31 mouse cellular contexts compared by ENCODE assay signal in genomic region chr4:104824381-104825077, GRCm38 (mm10). TPM values are rescaled to one million over a fixed set of nuclear protein-coding genes. Genes with fewer than 3 reads are reported as not detected.
A peak's percentile ranks its signal among the peaks of the same experiment; 100 is the strongest.
DNase-seq lines count a peak whose midpoint lies in the region; ATAC-seq and TF ChIP-seq lines count a peak whose summit lies in the region.
"Had no signal": no experiment of that assay in that cellular context is flagged by ENCODE, and none has a peak within 500 bp of the region (broad histone marks: within the 10 kb centered on the region; RNA-seq: fewer than 3 reads in every experiment).

No protein-coding gene starts in this region.

- no peak for TF ChIP-seq POLR2A in liver, adult 2 months (IDR thresholded peaks at IDR 0.05; ENCODE audit: extremely low read depth, insufficient read depth, low read length)

- H3K4me2 ChIP-seq in forebrain, embryonic 11.5 days (ENCODE audit: low read depth, low read length, severe bottlenecking): no peak overlapping the region
- no peak overlapping the region for H3K4me2 ChIP-seq in forebrain, embryonic 16.5 days (ENCODE audit: low read length)
- H3K4me2 ChIP-seq: limb, embryonic 15.5 days; lung, embryonic 15.5 days; midbrain, embryonic 15.5 days; neural tube, embryonic 12.5 days had no signal

- no peaks in the 10 kb centered on the region for H3K9me3 ChIP-seq in forebrain, embryonic 11.5 days (ENCODE audit: control insufficient read depth, low read length)
- no peaks in the 10 kb centered on the region for H3K9me3 ChIP-seq in forebrain, embryonic 16.5 days (ENCODE audit: control insufficient read depth, low read length)
- H3K9me3 ChIP-seq: embryonic facial prominence, embryonic 10.5 days; limb, embryonic 15.5 days; lung, embryonic 15.5 days; midbrain, embryonic 15.5 days; neural tube, embryonic 12.5 days had no signal

- peak; percentile 23 for DNase-seq in forebrain, embryonic 11.5 days (ENCODE audit: low spot score)
- peak; percentile 99 for DNase-seq in liver, adult 2 months (ENCODE audit: extremely low read depth, low read depth, low spot score)
- DNase-seq in liver: no peak
- DNase-seq in kidney, postnatal 10 days: peak; percentile 34
- DNase-seq in frontal cortex, postnatal 10 days (ENCODE audit: low spot score in 2 of 2): no peak
- DNase-seq in frontal cortex, postnatal 25 days (ENCODE audit: low spot score in 2 of 2): no peak
- DNase-seq: cerebellum, adult 11-12 months; cerebellum, postnatal 10 days; forebrain, postnatal 0 days; gastrocnemius, postnatal 36 days; lung, postnatal 36 days; retina, postnatal 1 day; right cerebral cortex, postnatal 25 days; thymus, postnatal 14 days had no signal

- no peaks in the 10 kb centered on the region for H3K4me1 ChIP-seq in forebrain, embryonic 11.5 days (replicated peaks; ENCODE audit: control insufficient read depth, insufficient read depth, low read length)
- no peaks in the 10 kb centered on the region for H3K4me1 ChIP-seq in forebrain, embryonic 16.5 days (replicated peaks; ENCODE audit: control insufficient read depth, insufficient read depth, low read length)
- H3K4me1 ChIP-seq in liver, adult 2 months (ENCODE audit: control insufficient read depth, insufficient read depth, low read length): peaks cover 33% of the 10 kb centered on the region
- H3K4me1 ChIP-seq: limb, embryonic 15.5 days; lung, embryonic 15.5 days; megakaryocyte, embryonic 14.5 days; midbrain, embryonic 15.5 days; neural tube, embryonic 12.5 days had no signal

- H3K79me2 ChIP-seq in liver, adult 2 months (ENCODE audit: control insufficient read depth, insufficient read depth, low read length): peaks cover 5% of the 10 kb centered on the region; the same call in 1 of the 2 replicates

- no peaks in the 10 kb centered on the region for H3K36me3 ChIP-seq in forebrain, embryonic 11.5 days (ENCODE audit: control insufficient read depth, insufficient read depth, low read length)
- no peaks in the 10 kb centered on the region for H3K36me3 ChIP-seq in forebrain, embryonic 16.5 days (ENCODE audit: control insufficient read depth, insufficient read depth)
- peaks cover 72% of the 10 kb centered on the region for H3K36me3 ChIP-seq in liver, adult 2 months (ENCODE audit: control insufficient read depth, insufficient read depth, low read length)
- H3K36me3 ChIP-seq: embryonic facial prominence, embryonic 10.5 days; limb, embryonic 15.5 days; lung, embryonic 15.5 days; midbrain, embryonic 15.5 days; neural tube, embryonic 12.5 days had no signal

- ATAC-seq in forebrain, embryonic 11.5 days (replicated peaks; ENCODE audit: low FRiP score): no peak
- ATAC-seq in forebrain, embryonic 16.5 days: no peak
- ATAC-seq: activated CD4-positive, CD25-positive, alpha-beta regulatory T cell, adult 4 months; forebrain, postnatal 0 days; hindbrain, embryonic 16.5 days; midbrain, embryonic 15.5 days had no signal

- TF ChIP-seq CTCF in liver, adult 2 months (IDR thresholded peaks at IDR 0.05; ENCODE audit: low read depth, low read length): no peak

- H3K27me3 ChIP-seq in forebrain, embryonic 11.5 days (ENCODE audit: control insufficient read depth, insufficient read depth, low read length): no peaks in the 10 kb centered on the region
- no peaks in the 10 kb centered on the region for H3K27me3 ChIP-seq in forebrain, embryonic 16.5 days (replicated peaks; ENCODE audit: control insufficient read depth, insufficient read depth, low read length)
- no peaks in the 10 kb centered on the region for H3K27me3 ChIP-seq in liver, adult 2 months (ENCODE audit: control insufficient read depth, insufficient read depth, low read length)
- H3K27me3 ChIP-seq: limb, embryonic 15.5 days; lung, embryonic 15.5 days; megakaryocyte, embryonic 14.5 days; midbrain, embryonic 15.5 days; neural tube, embryonic 12.5 days had no signal

- H3K27ac ChIP-seq in forebrain, embryonic 11.5 days (ENCODE audit: low read depth, low read length): no peak overlapping the region
- no peak overlapping the region for H3K27ac ChIP-seq in forebrain, embryonic 16.5 days (ENCODE audit: low read length)
- peak overlapping the region; percentile 86 for H3K27ac ChIP-seq in liver, adult 2 months (replicated peaks; ENCODE audit: insufficient read depth, low read depth, low read length)
- H3K27ac ChIP-seq: embryonic facial prominence, embryonic 10.5 days; limb, embryonic 15.5 days; lung, embryonic 15.5 days; midbrain, embryonic 15.5 days; neural tube, embryonic 12.5 days had no signal

- H3K9ac ChIP-seq in forebrain, embryonic 11.5 days (ENCODE audit: low read length): no peak overlapping the region
- no peak overlapping the region for H3K9ac ChIP-seq in forebrain, embryonic 16.5 days (replicated peaks; ENCODE audit: low read depth, low read length)
- peak overlapping the region; percentile 56; the same call in 1 of the 2 replicates for H3K9ac ChIP-seq in liver, adult 2 months (ENCODE audit: low read depth, low read length)
- H3K9ac ChIP-seq: forebrain, postnatal 0 days; limb, embryonic 15.5 days; lung, embryonic 15.5 days; midbrain, embryonic 15.5 days; neural tube, embryonic 12.5 days had no signal

- H3K4me3 ChIP-seq in forebrain, embryonic 11.5 days (ENCODE audit: low read depth, low read length): no peak overlapping the region
- H3K4me3 ChIP-seq in forebrain, embryonic 16.5 days (replicated peaks; ENCODE audit: low read length): no peak overlapping the region
- H3K4me3 ChIP-seq in liver, adult 2 months (ENCODE audit: insufficient read depth, low read depth, low read length): no peak overlapping the region
- H3K4me3 ChIP-seq: embryonic facial prominence, embryonic 10.5 days; limb, embryonic 15.5 days; lung, embryonic 15.5 days; megakaryocyte, embryonic 14.5 days; midbrain, embryonic 15.5 days; neural tube, embryonic 12.5 days had no signal

- 81% methylated on average over 7 of the region's 7 CpGs for WGBS in forebrain, embryonic 11.5 days
- WGBS in forebrain, embryonic 16.5 days: 75% methylated on average over 7 of the region's 7 CpGs
- 18% methylated on average over 7 of the region's 7 CpGs for WGBS in liver, adult 2 months

RNA-seq across cellular contexts. Expression of gene Gm17662, which starts 32.6 kb away (rescaled TPM):
- not detected in 2 replicates for polyA plus RNA-seq in forebrain, embryonic 11.5 days (2014; fragmentation: Nextera tagmentation; extraction: Ambion mirVana)
- not detected in 2 replicates for polyA plus RNA-seq in forebrain, embryonic 16.5 days (2015; fragmentation: Nextera tagmentation; extraction: Ambion mirVana)
- total RNA-seq in liver, adult 2 months (2014; rRNA removed): not detected in 2 replicates
- not detected in 2 replicates for polyA plus RNA-seq in liver, adult 2 months (2012; rRNA removed)
- total RNA-seq: adrenal gland, adult 8-10 months; forebrain, postnatal 0 days; gastrocnemius, adult 18-20 months; gastrocnemius, postnatal 36 days; hematopoietic stem cell, adult 5-6 weeks; left cerebral cortex, postnatal 36 days had no signal
- polyA plus RNA-seq: activated CD4-positive, CD25-positive, alpha-beta regulatory T cell, adult 4 months; cortical plate, adult 2 months; embryonic facial prominence, embryonic 10.5 days; forebrain, postnatal 0 days; heart, postnatal 0 days; hindbrain, embryonic 16.5 days; limb, embryonic 15.5 days; lung, embryonic 15.5 days; midbrain, embryonic 15.5 days; neural tube, embryonic 12.5 days; spleen, adult 2 months; testis, adult 2 months had no signal

RNA-seq across cellular contexts. Expression of gene C8a, which starts 51.7 kb away (rescaled TPM):
- not detected in 2 replicates for polyA plus RNA-seq in forebrain, embryonic 11.5 days (2014; fragmentation: Nextera tagmentation; extraction: Ambion mirVana)
- not detected in 2 replicates for polyA plus RNA-seq in forebrain, embryonic 16.5 days (2015; fragmentation: Nextera tagmentation; extraction: Ambion mirVana)
- total RNA-seq in liver, adult 2 months (2014; rRNA removed): 231 and 250 TPM in 2 replicates
- polyA plus RNA-seq in liver, adult 2 months (2012; rRNA removed): 56.6 and 71.3 TPM in 2 replicates
- total RNA-seq: forebrain, postnatal 0 days; gastrocnemius, postnatal 36 days; hematopoietic stem cell, adult 5-6 weeks; left cerebral cortex, postnatal 36 days had no signal
- polyA plus RNA-seq: activated CD4-positive, CD25-positive, alpha-beta regulatory T cell, adult 4 months; embryonic facial prominence, embryonic 10.5 days; forebrain, postnatal 0 days; heart, postnatal 0 days; hindbrain, embryonic 16.5 days; lung, embryonic 15.5 days; midbrain, embryonic 15.5 days; neural tube, embryonic 12.5 days; spleen, adult 2 months had no signal

RNA-seq across cellular contexts. Expression of gene C8b, which starts 58.4 kb away (rescaled TPM):
- polyA plus RNA-seq in forebrain, embryonic 11.5 days (2014; fragmentation: Nextera tagmentation; extraction: Ambion mirVana): not detected in 2 replicates
- polyA plus RNA-seq in forebrain, embryonic 16.5 days (2015; fragmentation: Nextera tagmentation; extraction: Ambion mirVana): 0.25 TPM in 1 of 2 replicates, not detected in the other
- 244 and 263 TPM in 2 replicates for total RNA-seq in liver, adult 2 months (2014; rRNA removed)
- 62.9 and 83.5 TPM in 2 replicates for polyA plus RNA-seq in liver, adult 2 months (2012; rRNA removed)
- total RNA-seq: gastrocnemius, postnatal 36 days; hematopoietic stem cell, adult 5-6 weeks; left cerebral cortex, postnatal 36 days had no signal
- polyA plus RNA-seq: activated CD4-positive, CD25-positive, alpha-beta regulatory T cell, adult 4 months; heart, postnatal 0 days; hindbrain, embryonic 16.5 days; limb, embryonic 15.5 days; midbrain, embryonic 15.5 days; neural tube, embryonic 12.5 days; spleen, adult 2 months had no signal

Comparison
In these comparisons a context has a peak if more than half of its experiments do, and no peak if none do; other contexts are left out.
1. DNase-seq: peak in forebrain, embryonic 11.5 days (single experiment), liver, adult 2 months (single experiment) and kidney, postnatal 10 days (single experiment); none in liver (single experiment), frontal cortex, postnatal 10 days (0 of 2) and frontal cortex, postnatal 25 days (0 of 2).
2. RNA of gene C8a, which starts 51.7 kb away (polyA plus RNA-seq): 56.6 to 71.3 TPM in liver, adult 2 months; not detected in forebrain, embryonic 11.5 days and not detected in forebrain, embryonic 16.5 days; every median in the first group is over 10 times any median in the second.
3. RNA of gene C8b, which starts 58.4 kb away (polyA plus RNA-seq): 62.9 to 83.5 TPM in liver, adult 2 months; 0.25 TPM in forebrain, embryonic 16.5 days and not detected in forebrain, embryonic 11.5 days; every median in the first group is over 10 times any median in the second.